Mouse (Mus musculus) heart, adult 8-10 months (tissue): ENCODE data around the gene Lrrc75b. TPM values are rescaled to one million over a fixed set of nuclear protein-coding genes. Genes with fewer than 3 reads are reported as not detected.

Experiments
- DNase-seq: peaks from one replicate; pipeline ENCODE4 v3.0.0; 2022; ENCODE audit warnings: low spot score
- total RNA-seq, 4 experiments: library from RNA; stranded (reverse); gene quantifications; 2 replicates each; pipeline ENCODE4 v1.2.4; 2022

Lrrc75b gene
- total RNA-seq, 4 experiments from 2014 or later: 0.79 to 1.6 (median 0.97) TPM

- no peak for DNase-seq
Observed at GRCm38 (mm10) chr10:75501641-75502040, 58.5 kb downstream of the Lrrc75b start.

- DNase-seq: no peak
Observed at GRCm38 (mm10) chr10:75500345-75500744, 59.8 kb downstream of the Lrrc75b start.

Other genes starting within 250 kb of the Lrrc75b start
- gene Adora2a, start 243.5 kb downstream of the Lrrc75b start, total RNA-seq: 1 to 10 TPM; 5.8 to 9.3 (median 7.0) TPM
- 1 to 10 TPM in 1 of 4 experiments, under 1 TPM in 3; 0.53 to 1.0 (median 0.63) TPM for gene Upb1, start 159.2 kb downstream of the Lrrc75b start, total RNA-seq
- gene Snrpd3, start 42.8 kb downstream of the Lrrc75b start, total RNA-seq: 10 to 100 TPM; 64.0 to 72.6 (median 68.3) TPM
- gene Gucd1, start 42.4 kb downstream of the Lrrc75b start, total RNA-seq: 10 to 100 TPM; 34.0 to 37.2 (median 36.1) TPM
- gene Ggt1, start 1.3 kb upstream of the Lrrc75b start, total RNA-seq: not detected
- gene Ggt5, start 29.0 kb upstream of the Lrrc75b start, total RNA-seq: 1 to 10 TPM; 3.4 to 4.9 (median 4.9) TPM
- gene Susd2, start 83.7 kb upstream of the Lrrc75b start, total RNA-seq: 1 to 10 TPM in 3 of 4 experiments, under 1 TPM in 1; 0.98 to 2.2 (median 1.7) TPM
- gene Cabin1, start 204.0 kb upstream of the Lrrc75b start, total RNA-seq: 10 to 100 TPM; 15.5 to 22.0 (median 20.8) TPM
- gene Ddt, start 213.1 kb upstream of the Lrrc75b start, total RNA-seq: 100 to 1,000 TPM in 1 of 4 experiments, 10 to 100 TPM in 3; 83.6 to 103 (median 88.3) TPM
- gene Gm20441, start 220.6 kb upstream of the Lrrc75b start, total RNA-seq: not detected
- gene Gstt3, start 221.1 kb upstream of the Lrrc75b start, total RNA-seq: 1 to 10 TPM; 3.0 to 5.6 (median 5.0) TPM
- gene Gstt1, start 238.3 kb upstream of the Lrrc75b start, total RNA-seq: 10 to 100 TPM; 15.7 to 26.4 (median 22.1) TPM